Mouse (Mus musculus): ENCODE measurements at regions not wholly inside any gene's neighbourhood (a gene's known extent, or its start where the extent isn't known, plus 50 kb on each side); places are given as distances from the start of the nearest gene placed in this dataset.

DNA sequence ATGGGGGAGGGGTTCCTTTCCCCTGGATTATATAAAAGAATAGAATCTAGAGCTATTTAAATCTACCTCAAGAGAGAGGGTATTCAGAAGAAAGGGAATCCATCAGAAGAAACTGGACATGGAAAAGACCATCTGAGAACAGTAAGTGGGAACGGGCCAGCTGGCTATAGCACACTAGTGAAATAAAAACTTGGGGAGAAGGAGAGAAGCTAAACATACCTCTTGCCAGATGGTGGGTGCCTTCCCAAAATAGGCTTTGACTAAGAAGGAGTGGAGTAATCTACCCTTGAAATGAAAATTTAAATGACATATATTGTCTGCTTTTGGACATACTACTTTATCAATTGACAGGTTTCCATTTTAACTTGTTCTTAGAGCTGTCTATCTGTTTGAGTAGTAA is 657.6 kb downstream of the Inhba start:
- DNase-seq (ENCODE audit: low read depth) = no peak

DNA sequence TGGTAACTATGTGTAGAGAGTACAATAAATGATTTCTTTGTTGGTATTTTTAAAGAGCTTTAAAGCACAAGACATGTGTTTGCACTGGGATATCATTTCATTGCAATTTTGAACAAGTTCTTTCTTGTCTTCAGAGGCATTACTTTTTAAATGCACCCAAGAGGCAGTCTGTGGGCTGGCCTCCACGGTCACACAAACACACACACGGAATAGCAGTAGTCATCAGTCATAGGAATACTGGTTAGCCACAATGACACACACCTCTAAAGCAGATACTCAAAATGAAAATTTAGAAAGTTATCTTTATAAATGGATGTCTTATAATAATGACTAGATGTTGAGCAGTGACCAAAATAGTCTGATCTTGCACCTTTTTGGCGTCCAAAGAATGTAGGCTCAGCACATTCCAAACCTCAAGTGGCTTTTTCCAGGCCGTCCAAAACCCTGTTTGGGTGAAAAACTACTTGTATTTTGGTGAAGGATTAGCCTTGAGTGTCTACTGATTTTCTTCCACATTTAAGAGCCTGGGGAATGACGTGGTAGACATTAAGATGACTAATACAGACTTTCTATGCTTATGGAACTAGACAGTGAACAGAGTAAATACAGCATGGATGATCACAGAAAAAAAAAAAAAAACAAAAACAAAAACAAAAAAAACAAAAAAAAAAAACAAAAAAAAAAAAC is 658.5 kb downstream of the Inhba start:
- DNase-seq (ENCODE audit: low read depth) = no peak

DNA sequence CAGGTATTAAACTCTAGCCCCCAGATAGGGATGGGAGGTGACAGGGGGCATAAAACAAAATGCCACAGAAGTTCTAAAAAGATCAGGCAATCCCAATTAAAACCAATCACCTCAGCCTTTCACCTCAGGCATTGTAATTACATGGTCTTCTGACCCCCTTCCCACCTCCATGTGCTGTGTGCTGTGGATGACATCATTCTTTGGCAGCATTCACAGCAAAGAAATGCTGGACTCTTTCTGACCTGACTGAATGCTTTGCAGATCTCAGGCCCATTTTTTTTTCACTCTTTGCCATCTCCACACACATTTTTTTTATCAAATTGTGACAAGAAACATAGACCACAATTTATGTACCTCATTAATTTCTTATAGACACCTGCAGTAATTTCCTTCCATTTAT is 659.1 kb downstream of the Inhba start:
- DNase-seq (ENCODE audit: low read depth) = no peak

DNA sequence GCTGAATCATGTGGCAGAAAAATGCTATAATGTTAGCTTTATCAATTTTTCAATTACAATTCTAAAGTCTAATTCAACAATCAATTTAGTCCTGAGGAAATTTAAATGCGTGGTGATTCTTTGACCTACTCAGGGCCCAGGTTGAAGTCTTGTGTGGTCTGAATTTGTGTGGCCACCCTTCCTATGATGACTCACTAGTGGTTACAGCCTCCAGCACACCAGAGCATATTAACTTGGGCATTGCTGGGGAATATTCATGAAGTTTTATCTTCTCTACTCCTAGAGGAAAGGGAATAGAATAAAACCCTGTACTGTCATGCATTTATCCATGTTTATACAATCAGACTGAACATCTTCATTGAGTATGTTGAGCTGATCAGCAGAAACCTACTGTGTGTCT is 665.2 kb downstream of the Inhba start:
- DNase-seq (ENCODE audit: low read depth) = no peak

DNA sequence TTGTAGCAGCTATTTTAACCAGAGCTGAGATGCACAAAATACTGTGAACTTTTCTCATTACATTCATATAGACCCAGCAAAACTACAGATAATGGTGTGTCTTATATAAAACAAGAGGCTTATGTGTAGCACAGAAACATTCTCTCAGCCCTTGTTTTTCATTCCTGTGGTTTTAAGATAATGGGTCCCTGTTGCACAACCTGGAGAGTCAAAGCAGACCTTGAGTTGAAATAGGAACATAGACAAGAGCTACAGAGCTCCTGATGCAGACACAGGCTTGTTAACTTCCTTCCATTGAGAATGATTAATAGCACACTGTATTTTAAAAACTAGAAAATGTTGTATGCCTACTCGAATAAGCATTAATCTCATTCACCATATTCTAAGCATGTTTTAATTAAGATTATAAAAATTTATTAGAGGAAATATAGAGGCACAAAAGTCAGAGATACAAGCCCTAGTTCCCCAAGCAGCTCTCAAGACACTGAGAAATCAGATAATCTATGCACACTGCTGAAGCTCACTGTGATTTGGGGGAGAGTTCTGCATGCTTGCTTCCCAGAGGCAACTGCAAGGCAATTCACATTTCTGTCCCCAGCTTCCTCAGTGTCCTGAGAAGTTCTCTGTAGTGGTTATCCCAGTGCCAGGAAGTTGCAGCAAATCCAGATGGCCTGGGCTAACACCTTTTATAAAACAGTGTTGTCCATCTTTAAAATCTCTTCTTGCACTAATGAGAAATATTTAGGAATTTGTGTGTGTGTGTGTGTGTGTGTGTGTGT is 666.8 kb downstream of the Inhba start:
- no peak for DNase-seq (ENCODE audit: low read depth)

DNA sequence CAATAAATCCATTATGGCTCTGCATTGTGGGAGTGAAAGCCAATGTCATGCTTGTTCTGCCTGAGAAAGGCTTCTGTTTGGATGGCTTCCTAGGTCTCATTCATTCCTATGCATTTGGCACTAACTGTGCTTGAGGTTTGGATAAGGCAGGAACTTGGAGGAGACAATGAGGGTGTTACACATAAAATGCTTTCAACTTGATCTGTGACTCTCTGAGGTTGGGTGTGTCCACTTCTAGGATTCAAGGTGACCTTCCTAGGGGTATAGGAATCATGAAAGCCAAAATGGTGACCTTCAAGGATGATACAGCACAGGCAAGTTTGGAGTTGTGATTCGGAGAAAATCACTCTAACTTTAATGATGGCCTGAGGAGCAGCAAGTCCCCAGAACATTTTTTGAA is 682.5 kb downstream of the Inhba start:
- no peak for DNase-seq (ENCODE audit: low read depth)

DNA sequence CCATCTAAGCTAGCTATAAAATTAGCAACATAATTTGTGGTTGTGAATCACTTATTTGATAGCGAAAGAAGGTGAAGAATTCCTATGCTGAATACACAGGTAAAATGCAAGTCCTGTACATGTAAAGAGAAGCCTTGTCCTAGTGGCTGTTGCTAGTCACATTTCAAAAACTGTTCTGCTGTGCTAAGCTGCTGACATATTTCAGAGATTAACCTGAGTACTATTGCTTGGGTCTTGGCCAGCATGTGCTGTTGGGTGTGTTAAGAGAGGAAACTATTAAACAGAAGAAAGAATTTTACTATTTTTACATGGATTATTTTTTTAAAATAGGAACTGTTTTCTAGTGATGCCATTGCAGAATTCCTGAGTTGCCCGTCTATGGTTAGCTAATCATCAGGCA is 689.3 kb downstream of the Inhba start:
- no peak for DNase-seq (ENCODE audit: low read depth)

DNA sequence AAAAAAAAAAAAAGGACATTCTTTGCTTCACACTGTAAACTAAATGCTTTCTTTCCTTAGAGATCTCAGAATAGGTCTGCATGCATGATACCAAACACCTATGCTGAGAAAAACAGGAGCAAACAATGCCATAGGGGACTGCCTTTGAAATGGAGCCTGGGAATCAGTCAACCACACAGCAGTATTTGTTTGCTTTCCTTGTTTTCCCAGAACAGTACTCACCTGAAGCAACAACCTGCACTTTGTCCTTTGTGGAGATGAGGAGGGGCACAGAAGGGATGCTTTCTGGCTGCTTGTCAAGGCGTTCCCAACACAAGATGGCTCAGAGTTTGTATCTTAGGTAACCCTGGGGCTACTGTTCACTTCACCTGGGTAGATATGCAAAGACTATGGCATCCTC is 690.5 kb downstream of the Inhba start:
- DNase-seq (ENCODE audit: low read depth) = no peak

DNA sequence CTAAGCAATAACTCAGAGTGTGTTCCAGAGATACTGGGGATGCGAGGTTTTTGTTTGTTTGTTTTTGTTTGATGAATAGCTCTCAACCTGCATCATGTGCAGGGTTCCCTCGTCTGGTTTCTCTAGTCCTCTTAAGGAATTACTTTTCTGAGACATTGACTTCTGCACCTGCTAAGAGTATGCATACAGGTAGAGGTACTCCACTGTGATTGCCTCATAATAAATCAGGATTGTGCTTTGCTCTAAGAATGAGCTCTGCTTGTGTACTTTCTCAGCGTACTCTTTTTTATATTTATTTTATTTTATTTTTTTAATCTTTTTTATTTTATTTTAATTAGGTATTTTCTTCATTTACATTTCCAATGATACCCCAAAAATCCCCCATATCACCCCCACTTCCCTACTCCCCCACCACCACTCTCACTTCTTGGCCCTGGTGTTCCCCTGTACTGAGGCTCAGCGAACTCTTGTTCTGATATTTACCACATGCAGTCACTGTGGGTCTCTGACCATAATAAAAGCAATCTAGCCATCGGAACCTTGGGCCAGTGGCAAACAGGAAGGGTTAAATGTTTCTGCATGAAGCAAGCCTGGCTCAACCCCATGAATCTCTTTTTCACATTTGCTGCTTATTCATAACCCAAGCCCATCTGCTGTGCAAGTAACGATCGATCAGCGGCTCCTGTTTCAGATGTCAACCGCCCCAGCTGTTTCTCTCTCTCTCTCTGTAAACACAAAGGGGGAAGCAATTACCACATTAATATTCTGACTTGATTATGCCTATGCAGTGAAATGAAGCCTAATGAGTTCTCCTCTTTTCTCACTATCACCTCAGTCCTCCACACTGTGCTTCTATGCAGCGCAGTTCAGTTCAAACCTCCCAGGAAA is 693.8 kb downstream of the Inhba start:
- DNase-seq (ENCODE audit: low read depth) = no peak

DNA sequence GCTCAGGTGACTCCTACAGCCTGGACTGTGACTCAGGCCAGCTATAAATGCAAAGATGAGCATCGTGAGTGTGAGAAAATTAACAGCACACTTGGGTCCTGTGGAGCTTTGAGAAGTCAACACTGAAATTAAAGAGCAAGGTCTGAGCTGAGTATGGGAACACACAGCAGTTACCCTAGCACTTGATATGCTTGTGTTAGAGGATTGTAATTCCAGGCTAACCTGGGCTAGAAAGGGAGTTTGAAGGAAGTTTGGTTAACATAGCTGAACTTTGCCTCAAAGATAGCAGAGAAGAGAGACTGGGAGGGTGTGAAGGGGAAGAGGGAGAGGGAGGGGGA is 694.4 kb downstream of the Inhba start:
- no peak for DNase-seq (ENCODE audit: low read depth)

DNA sequence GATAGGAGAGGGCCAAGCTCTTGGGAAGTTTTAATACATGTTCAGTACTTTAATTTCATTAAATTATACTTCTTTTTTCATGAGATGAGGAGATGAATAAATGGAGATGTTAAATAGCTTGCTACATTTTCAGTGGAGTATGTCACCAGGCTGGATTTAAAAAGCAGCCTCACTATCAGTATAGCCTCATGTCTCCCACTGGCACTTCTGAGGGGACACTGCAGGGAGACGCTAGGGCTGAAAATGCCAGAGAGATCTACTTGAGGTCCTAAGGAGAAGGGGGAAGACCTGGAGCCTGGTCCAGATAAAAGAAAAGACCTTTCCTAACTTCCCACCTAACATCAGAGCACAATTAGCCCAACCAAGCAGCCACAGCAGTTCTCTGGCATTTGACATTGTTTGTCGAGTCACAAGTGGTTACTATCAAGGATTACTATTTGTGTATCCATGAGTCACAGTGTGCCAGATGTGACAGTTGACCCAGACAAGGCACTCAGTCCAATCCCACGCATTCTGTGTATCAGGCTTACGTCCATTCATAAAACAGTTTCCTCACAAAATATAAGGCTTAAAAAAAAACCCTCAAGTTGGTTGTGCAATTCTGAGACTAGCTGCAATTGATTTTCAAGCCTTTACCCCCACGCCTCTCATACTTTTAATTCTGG is 703.8 kb downstream of the Inhba start:
- DNase-seq (ENCODE audit: low read depth) = no peak

DNA sequence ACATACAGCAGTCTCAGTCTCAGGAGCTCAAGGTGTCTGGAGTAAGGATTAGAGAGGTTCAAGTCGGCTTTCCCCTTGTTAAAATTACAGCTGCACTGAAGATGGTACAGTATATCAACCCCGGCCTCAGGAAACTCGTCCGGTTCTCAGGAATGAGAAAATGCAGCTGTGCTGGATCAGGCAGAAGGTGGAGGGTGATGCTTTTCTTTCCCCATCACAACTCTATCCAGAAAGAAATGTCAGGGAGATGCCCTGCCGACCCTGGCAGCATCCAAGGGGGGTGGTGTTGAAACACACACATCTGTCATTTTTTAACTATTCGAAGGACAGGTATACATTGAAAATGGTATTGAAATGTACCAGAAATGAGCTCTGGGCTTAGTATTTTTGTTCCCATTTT is 704.7 kb downstream of the Inhba start:
- DNase-seq (ENCODE audit: low read depth) = no peak

DNA sequence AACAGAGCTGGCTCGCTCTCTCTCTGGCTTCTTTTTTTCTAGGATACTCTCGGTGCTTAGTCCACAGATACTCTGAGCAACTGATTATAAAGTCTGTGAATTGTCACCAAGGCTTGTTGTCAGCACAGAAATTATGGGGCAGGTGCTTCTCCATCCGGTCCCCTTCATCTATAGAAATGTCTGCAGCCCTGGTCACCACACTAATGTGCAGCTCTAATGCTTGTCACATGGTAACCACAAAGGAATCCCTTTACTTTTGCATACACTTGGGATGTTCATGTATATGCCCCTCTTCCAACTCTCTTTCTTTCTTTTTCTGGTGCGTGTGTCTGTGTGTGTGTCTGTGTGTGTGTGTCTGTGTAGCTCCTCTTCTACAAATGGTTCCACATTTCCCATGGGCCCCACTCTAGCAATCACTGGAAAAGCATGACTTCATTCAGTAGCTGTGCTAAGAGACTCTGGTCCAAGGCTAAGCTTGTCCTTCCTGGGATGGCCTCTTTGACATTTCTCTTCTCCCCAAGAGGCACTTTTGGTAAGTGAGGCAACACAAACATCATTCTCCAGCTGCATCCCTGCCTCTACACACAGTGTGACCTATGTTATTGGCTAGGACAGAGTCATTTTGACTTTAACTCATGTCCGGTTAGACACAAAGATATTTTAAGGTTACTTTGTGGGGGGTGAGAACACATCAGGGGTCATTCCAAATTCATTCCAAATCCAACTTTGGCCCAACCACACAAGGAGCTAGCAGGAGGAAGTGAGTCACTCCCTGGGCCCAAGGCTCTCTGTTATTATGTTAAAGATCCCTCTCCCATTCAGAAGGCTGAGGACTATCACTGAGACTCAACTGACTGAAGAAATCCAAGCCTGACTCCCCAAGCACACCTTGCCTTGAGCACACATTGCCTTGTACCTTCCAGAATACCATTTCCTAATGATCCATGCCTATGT is 705.4 kb downstream of the Inhba start:
- DNase-seq (ENCODE audit: low read depth) = no peak

DNA sequence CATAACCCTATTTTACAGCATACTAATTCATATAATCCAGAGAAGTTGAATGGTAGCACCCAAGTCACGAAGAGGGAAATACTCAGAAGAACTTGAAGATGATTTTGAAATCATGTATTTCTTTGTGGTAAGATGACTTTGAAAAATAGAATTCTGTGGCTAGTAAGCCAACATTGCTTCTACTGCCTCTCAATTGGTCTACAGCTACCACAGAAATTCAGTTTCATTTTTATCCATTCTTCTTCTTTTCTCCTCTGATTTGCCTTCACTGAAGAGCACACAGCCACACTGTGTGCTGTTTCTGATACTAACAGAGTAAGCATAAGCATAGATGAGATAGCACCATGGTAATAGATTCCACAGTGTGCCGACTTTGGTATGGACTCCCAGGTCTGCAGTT is 708.4 kb downstream of the Inhba start:
- no peak for DNase-seq (ENCODE audit: low read depth)

DNA sequence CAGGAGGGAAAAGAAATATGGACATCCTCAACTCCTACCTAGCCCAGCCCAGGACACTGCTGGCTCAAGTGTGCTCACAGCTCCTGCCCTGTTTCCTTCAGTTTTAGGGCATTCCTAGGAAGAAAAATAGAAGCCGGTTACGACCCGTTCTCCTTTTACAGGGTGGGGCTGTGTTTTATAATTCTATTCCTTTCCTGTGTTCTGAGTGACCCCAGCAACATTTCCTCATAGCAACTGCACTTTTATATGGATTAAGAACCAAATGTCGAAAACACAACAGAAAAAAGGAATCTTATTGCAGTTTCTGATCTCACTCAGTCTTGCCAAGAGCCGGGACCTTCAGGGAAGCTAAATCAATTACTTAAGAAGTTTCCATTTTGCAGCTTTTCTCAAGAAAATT is 713.7 kb downstream of the Inhba start:
- no peak for DNase-seq (ENCODE audit: low read depth)

DNA sequence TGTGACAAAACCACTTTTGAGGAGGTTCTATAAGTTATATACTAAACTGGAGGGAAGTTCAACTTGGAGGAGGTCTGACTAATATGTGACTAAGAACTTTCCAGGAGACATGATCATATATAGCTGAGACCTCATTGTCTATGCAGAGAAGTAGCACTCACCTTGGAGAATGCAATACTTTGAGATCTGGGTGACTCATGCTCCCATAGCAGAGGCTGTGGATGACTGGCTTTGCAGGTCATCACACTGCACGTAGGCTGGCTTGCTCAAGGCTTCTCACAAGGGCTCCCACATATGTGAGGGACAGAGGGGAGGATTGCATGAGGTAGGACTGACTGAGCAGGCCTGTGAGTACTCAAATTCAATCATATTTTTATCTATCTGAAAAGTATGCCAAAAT is 726.7 kb downstream of the Inhba start:
- DNase-seq (ENCODE audit: low read depth) = no peak

DNA sequence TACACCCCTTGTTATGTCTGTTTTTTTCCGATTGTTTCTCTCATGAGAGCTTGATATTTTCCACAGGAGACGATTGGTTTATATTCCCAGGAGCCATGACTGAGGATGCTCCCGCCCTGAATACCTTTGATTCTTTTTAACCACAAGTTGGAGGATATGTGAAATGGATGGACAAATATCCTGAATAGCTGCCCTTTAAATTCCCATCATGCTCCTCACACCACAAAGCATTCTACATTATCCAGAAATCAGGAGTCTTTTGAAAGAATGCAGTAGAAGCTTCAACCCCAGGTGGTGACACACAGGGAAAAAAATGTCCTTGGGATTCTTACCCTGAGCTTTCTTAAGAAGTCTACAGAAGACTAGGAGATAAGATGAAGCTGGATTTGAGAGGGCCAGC is 727.9 kb downstream of the Inhba start:
- DNase-seq (ENCODE audit: low read depth) = no peak

DNA sequence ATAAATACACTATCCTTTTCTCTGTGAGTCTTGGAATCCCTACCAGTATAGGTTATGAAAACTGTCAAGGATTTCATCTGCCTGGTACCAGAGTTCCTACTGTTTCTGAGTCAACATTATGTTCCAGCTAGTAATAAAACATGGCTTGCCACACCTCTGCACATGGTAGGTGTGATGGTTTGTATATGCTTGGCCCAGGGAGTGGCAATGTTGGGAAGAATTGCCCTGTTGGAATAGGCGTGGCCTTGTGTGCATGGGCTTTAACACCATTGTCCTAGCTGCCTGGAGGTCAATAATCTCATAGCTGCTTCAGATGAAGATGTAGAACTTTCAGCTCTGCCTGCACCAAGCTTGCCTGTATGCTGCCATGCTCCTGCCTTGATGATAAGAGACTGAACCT is 732.6 kb downstream of the Inhba start:
- DNase-seq (ENCODE audit: low read depth) = no peak

DNA sequence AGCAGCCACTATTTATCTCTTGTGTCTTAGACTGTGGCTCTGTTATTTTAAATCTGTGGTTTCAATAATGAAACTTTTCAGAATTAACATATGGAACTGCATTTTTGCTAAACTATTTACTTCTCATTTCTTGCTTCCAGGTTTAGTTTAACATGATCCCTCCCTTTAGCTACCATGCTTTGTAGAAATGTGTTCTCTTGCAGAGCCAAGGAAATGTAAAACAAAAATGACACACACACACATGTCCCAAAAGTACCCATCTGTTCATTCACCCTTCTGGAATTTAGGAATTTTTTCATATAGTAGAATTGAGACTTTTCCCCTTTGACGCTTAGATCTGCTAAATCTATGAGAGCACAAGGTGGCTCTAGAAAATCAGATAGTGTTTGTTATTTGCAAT is 734.0 kb downstream of the Inhba start:
- DNase-seq (ENCODE audit: low read depth) = no peak

DNA sequence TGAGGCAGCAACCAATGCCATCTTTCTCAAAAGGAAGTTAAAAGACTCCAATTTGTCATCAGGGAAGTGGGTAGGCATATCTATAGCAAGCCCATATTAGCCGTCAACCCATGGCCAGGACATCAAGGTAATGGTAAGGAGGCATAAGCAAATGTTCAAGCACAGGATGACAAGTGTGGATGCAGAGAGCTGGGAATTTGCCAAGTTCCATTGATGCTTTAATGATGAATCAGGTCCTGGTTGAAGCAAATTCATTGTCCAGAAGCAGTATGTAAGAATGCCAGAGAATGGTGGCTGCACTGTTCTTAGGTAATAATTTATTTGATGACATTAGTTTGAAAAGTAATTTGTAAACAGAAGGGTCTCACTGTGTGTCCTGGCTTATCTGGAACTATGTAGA is 734.8 kb downstream of the Inhba start:
- DNase-seq (ENCODE audit: low read depth) = no peak

DNA sequence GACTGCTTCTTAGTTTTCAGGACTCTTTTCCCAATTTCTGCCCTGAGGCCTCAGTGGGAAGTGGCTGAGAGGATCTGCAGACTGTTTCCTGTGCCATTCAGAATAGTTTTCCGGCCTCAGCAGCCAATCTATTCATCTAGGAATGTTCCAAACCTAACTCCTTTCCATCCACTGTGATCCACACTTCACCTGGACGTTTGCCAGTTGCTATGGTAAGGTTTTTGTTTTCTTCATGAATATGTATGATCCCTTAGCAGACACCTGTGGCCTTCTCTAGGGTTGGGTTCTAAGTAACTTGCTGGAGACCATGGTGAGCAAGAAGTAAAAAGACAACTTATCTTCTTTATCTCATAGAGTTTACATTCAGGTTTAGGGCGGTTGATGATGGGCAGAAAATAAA is 744.6 kb downstream of the Inhba start:
- DNase-seq (ENCODE audit: low read depth) = no peak
